Mouse (Mus musculus) liver, postnatal 0 days (tissue): ENCODE results near the gene Mfrp.

Experiments used
- CTCF ChIP-seq: sonication (generic); IDR thresholded peaks from 2 replicates; pipeline ENCODE4 v1.5.1; 2016; ENCODE audit warnings: antibody characterized with exemption, low read depth
- EP300 ChIP-seq: IDR thresholded peaks from 2 replicates; pipeline ENCODE4 v1.6.1; 2016; ENCODE audit warnings: antibody characterized with exemption, low read depth, mild to moderate bottlenecking

DNA sequence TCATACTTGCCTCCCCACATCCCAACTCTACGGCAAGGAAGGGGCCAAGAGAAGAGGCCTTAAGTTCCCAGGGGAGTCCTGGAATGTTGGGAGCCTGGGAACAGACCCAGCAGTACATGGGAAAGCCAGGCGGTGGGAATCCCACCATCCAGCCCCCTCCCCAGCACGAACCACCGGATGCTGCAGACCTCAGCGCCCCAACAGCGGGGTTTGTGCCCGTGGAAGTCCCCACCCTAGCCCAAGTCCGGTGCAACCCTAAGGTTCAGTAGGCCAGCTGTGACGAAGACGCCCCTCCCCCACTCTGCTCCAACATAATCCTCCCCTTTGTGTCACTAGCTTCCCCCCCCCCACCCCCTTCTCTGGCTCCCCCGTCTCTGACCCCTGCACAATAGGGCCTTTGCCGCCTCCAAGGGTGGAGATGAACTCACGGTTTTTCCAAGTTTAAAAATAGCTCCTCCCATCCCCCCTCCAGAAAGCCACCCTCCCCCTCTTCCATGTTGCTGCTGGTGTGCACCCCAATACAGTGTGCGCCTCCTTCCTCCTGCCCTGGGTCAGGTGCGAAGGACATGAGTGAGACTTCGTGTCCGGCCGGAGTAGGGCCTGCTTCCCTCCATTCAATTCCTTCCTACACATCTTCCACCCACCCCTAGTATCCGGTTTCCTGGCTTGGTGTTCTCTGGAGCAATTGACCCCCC lies 29.2 kb downstream of the Mfrp start:
- no peak for TF ChIP-seq CTCF
- TF ChIP-seq EP300: no peak
